ENCODE assay signal across 21 mouse cellular contexts in genomic region chr4:102302568-102302967, GRCm38 (mm10).
DNase-seq lines count a peak whose midpoint lies in the region; ATAC-seq and TF ChIP-seq lines count a peak whose summit lies in the region.
"Had no signal": no experiment of that assay in that cellular context is flagged by ENCODE, and none has a peak within 500 bp of the region (broad histone marks: within the 10 kb centered on the region; RNA-seq: fewer than 3 reads in every experiment).

No protein-coding gene starts in this region.

- intact Hi-C loops in left cerebral cortex, adult 2 months (cut with DNase I) = no loop called here

- no peak for TF ChIP-seq CTCF in Patski (IDR thresholded peaks at IDR 0.05)
- no peak for TF ChIP-seq CTCF in left cerebral cortex, adult 2 months (IDR thresholded peaks at IDR 0.05)

- H3K36me3 ChIP-seq in myocyte (ENCODE audit: control insufficient read depth, insufficient read depth) = no peaks in the 10 kb centered on the region
- H3K36me3 ChIP-seq: embryonic facial prominence, embryonic 15.5 days; forebrain, embryonic 10.5 days; heart, embryonic 12.5 days; hindbrain, embryonic 10.5 days; hindbrain, embryonic 15.5 days had no signal

- no peak overlapping the region for H3K4me3 ChIP-seq in myocyte
- H3K4me3 ChIP-seq in left cerebral cortex, adult 2 months = no peak overlapping the region
- H3K4me3 ChIP-seq: embryonic facial prominence, embryonic 15.5 days; erythroblast, embryonic 14.5 days; forebrain, embryonic 10.5 days; gastrocnemius, adult 2 months; heart, embryonic 12.5 days; hindbrain, embryonic 10.5 days; hindbrain, embryonic 15.5 days had no signal

- POLR2A ChIA-PET in Patski (lab: Charles Lee) = no interaction called here

- no peak overlapping the region for H3ac ChIP-seq in myocyte (ENCODE audit: control insufficient read depth, insufficient read length)

- peak; percentile 9 for DNase-seq in 3T3-L1 (ENCODE audit: low read depth, low spot score)
- no peak for DNase-seq in Patski (ENCODE audit: low read depth, low spot score)
- DNase-seq in adrenal gland, postnatal 14 days = peak; percentile 37
- DNase-seq in thymus, postnatal 36 days = no peak
- DNase-seq in left cerebral cortex, adult 2 months (ENCODE audit: extremely low spot score in 1 of 2, low spot score in 2 of 2) = no peak
- no peak for DNase-seq in embryo, embryonic 9.5 days (ENCODE audit: extremely low spot score)
- DNase-seq: cerebellum, adult 18-20 months; cerebellum, adult 9-11 months; cerebellum, postnatal 36 days; gastrocnemius, adult 2 months; gastrocnemius, postnatal 25 days had no signal

- no peaks in the 10 kb centered on the region for H3K79me2 ChIP-seq in myocyte (ENCODE audit: control insufficient read depth, insufficient read depth)

- TF ChIP-seq POLR2A in myocyte (IDR thresholded peaks at IDR 0.05; ENCODE audit: insufficient read length, low read depth) = no peak

- peak; percentile 62 for ATAC-seq in Patski
- ATAC-seq: forebrain, embryonic 14.5 days; intestine, embryonic 16.5 days had no signal

- no peak overlapping the region for H3K27ac ChIP-seq in left cerebral cortex, adult 2 months
- H3K27ac ChIP-seq: embryonic facial prominence, embryonic 15.5 days; forebrain, embryonic 10.5 days; gastrocnemius, adult 2 months; hindbrain, embryonic 10.5 days; hindbrain, embryonic 15.5 days had no signal

- CTCF ChIA-PET in Patski (lab: Charles Lee) = no interaction called here

- peak overlapping the region; percentile 36 for H3K4me2 ChIP-seq in myocyte (ENCODE audit: low read depth)
- H3K4me2 ChIP-seq: embryonic facial prominence, embryonic 15.5 days; heart, embryonic 12.5 days; hindbrain, embryonic 15.5 days had no signal

- H3K27me3 ChIP-seq in Patski (no peaks in the 10 kb centered on the region), myocyte (ENCODE audit: control insufficient read depth, insufficient read depth, insufficient read length) (no peaks in the 10 kb centered on the region)
- H3K27me3 ChIP-seq: CH12.LX; embryonic facial prominence, embryonic 15.5 days; heart, embryonic 12.5 days; hindbrain, embryonic 15.5 days had no signal

- in situ Hi-C loops in Patski (cut with MboI; ENCODE audit: low pct_unique_long_range_greater_than_20kb) = loop anchor here (5.0 kb wide), 1 partner anchor 70 kb away; no protein-coding TSS in a partner anchor

TF ChIP-seq in myocyte, 11 proteins besides CTCF, POLR2A, EP300 and RAD21:
- no peak for TF ChIP-seq SRF (IDR thresholded peaks at IDR 0.05; ENCODE audit: control insufficient read depth, insufficient read length, low read depth)
- TF ChIP-seq MYOG (IDR thresholded peaks at IDR 0.05; ENCODE audit: control insufficient read depth in 1 of 3, insufficient read depth in 1 of 3, insufficient read length in 2 of 3, low read depth in 2 of 3) = no peak
- no peak for TF ChIP-seq CEBPB (IDR thresholded peaks at IDR 0.05; ENCODE audit: insufficient read depth, poor library complexity, severe bottlenecking)
- TF ChIP-seq POLR2AphosphoS2 (IDR thresholded peaks at IDR 0.05; ENCODE audit: insufficient read length, low read depth) = no peak
- no peak for TF ChIP-seq REST (IDR thresholded peaks at IDR 0.05; ENCODE audit: insufficient read depth, insufficient read length)
- TF ChIP-seq MYOD1 (IDR thresholded peaks at IDR 0.05; ENCODE audit: control insufficient read depth in 1 of 3, insufficient read length in 2 of 3, low read depth in 2 of 3) = no peak
- no peak for TF ChIP-seq TCF3 (IDR thresholded peaks at IDR 0.05; ENCODE audit: insufficient read length, low read depth)
- no peak for TF ChIP-seq USF1 (IDR thresholded peaks at IDR 0.05; ENCODE audit: low read depth)
- no peak for TF ChIP-seq TCF12 (IDR thresholded peaks at IDR 0.05; ENCODE audit: insufficient read depth, poor library complexity, severe bottlenecking)
- TF ChIP-seq MAX (IDR thresholded peaks at IDR 0.05; ENCODE audit: low read depth) = no peak
- TF ChIP-seq E2F4 (IDR thresholded peaks at IDR 0.05; ENCODE audit: insufficient read depth) = no peak

Comparison
In these comparisons a context has a peak if more than half of its experiments do, and no peak if none do; other contexts are left out.
1. DNase-seq: peak in 3T3-L1 (single experiment) and adrenal gland, postnatal 14 days (single experiment); none in Patski (single experiment), thymus, postnatal 36 days (0 of 2), left cerebral cortex, adult 2 months (0 of 2) and embryo, embryonic 9.5 days (single experiment).